Mouse (Mus musculus) mouse embryonic stem cell (cell line): Measurements from ENCODE around the gene Tedc1.

Source experiments
- in situ Hi-C, 2 experiments: fragments of 300-500 bp; cut with MboI; formaldehyde crosslinking; loops; 1 replicate in 1 of 2; 3 replicates in 1 of 2; pipeline ENCODE4 v1.14.3; 2019 to 2020; ENCODE audit warnings: low sequenced_read_pairs in 2 of 2, low pct_unique_long_range_greater_than_20kb in 1 of 2, mixed read lengths in 1 of 2; ENCODE audit not compliant: unreplicated experiment in 1 of 2

Tedc1 gene

GRCm38 (mm10) chr12:113155887-113156539 is at the start of gene Tedc1:
Tedc1 (plus strand) TSS chr12:113156421.
- in situ Hi-C loops = no loop called here

GRCm38 (mm10) chr12:113107431-113108124 is 48.6 kb upstream of the Tedc1 start:
- in situ Hi-C loops = no loop called here

- in situ Hi-C loops = no loop called here
These were observed 47.5 kb upstream of the Tedc1 start for GRCm38 (mm10) chr12:113108528-113109283.

- in situ Hi-C loops = no loop called here
These were observed 46.4 kb upstream of the Tedc1 start for GRCm38 (mm10) chr12:113109801-113110200.

- in situ Hi-C loops = no loop called here
These were observed 42.1 kb upstream of the Tedc1 start for GRCm38 (mm10) chr12:113114141-113114540.

- in situ Hi-C loops = no loop called here
These were observed 41.2 kb upstream of the Tedc1 start for GRCm38 (mm10) chr12:113114856-113115538.

GRCm38 (mm10) chr12:113119516-113120410 is 36.5 kb upstream of the Tedc1 start:
- in situ Hi-C loops = no loop called here

- in situ Hi-C loops = no loop called here
These were observed 31.5 kb upstream of the Tedc1 start for GRCm38 (mm10) chr12:113124726-113125125.

- in situ Hi-C loops = no loop called here
These were observed 25.5 kb upstream of the Tedc1 start for GRCm38 (mm10) chr12:113130732-113131131.

- in situ Hi-C loops = no loop called here
These were observed 24.6 kb upstream of the Tedc1 start for GRCm38 (mm10) chr12:113131601-113132000.

- in situ Hi-C loops = no loop called here
These were observed 23.7 kb upstream of the Tedc1 start for GRCm38 (mm10) chr12:113132567-113132966.

GRCm38 (mm10) chr12:113133260-113133659 is 23.0 kb upstream of the Tedc1 start:
- in situ Hi-C loops = no loop called here

GRCm38 (mm10) chr12:113133861-113134403 is 22.3 kb upstream of the Tedc1 start:
- in situ Hi-C loops = no loop called here

GRCm38 (mm10) chr12:113134502-113134901 is 21.7 kb upstream of the Tedc1 start:
- in situ Hi-C loops = no loop called here

GRCm38 (mm10) chr12:113135401-113135800 is 20.8 kb upstream of the Tedc1 start:
- in situ Hi-C loops = no loop called here

- in situ Hi-C loops = no loop called here
These were observed 19.7 kb upstream of the Tedc1 start for GRCm38 (mm10) chr12:113136492-113137020.
